Mouse (Mus musculus) cortical plate, adult 2 months (tissue): ENCODE measurements at regions not wholly inside any gene's neighbourhood (a gene's known extent, or its start where the extent isn't known, plus 50 kb on each side); places are given as distances from the start of the nearest gene placed in this dataset.

ENCODE experiments used
- CTCF ChIP-seq: fragments of 200-500 bp; IDR thresholded peaks from 2 replicates; pipeline ENCODE4 v1.5.1; 2011; ENCODE audit warnings: mild to moderate bottlenecking, control low read depth, low read length; ENCODE audit not compliant: insufficient read depth; ENCODE audit errors: extremely low read depth
- POLR2A ChIP-seq: fragments of 200-500 bp; IDR thresholded peaks from 2 replicates; pipeline ENCODE4 v1.6.1; 2011; ENCODE audit warnings: mild to moderate bottlenecking, low read length, control low read depth; ENCODE audit not compliant: insufficient read depth; ENCODE audit errors: extremely low read depth

- TF ChIP-seq CTCF (no peak), POLR2A (no peak)
Observed at GRCm38 (mm10) chr15:60419081-60419480, 402.7 kb upstream of the 4933412E24Rik start.
